Mouse (Mus musculus): ENCODE measurements around the gene Rdx.

GRCm38 (mm10) chr9:52119212-52119611 is 72.2 kb downstream of the Rdx start:
- TF ChIP-seq CTCF (IDR thresholded peaks at IDR 0.05 in 2 of 3, conservative IDR thresholded peaks at IDR 0.05 in 1 of 3; ENCODE audit: control insufficient read depth in 1 of 3, insufficient read depth in 1 of 3, low read depth in 2 of 3, low read length in 3 of 3, poor library complexity in 1 of 3, severe bottlenecking in 1 of 3) (no peak), CHD2 (IDR thresholded peaks at IDR 0.05; ENCODE audit: low read length) (no peak), BHLHE40 (IDR thresholded peaks at IDR 0.05; ENCODE audit: borderline replicate concordance, low read depth, low read length) (no peak), POLR2A (IDR thresholded peaks at IDR 0.05; ENCODE audit: control insufficient read depth in 1 of 2, insufficient read depth in 1 of 2, low read depth in 1 of 2, low read length in 2 of 2, poor library complexity in 1 of 2) (no peak), EP300 (IDR thresholded peaks at IDR 0.05; ENCODE audit: low read depth in 1 of 2, low read length in 2 of 2) (no peak), MAX (IDR thresholded peaks at IDR 0.05; ENCODE audit: low read length) (no peak), ZC3H11A (IDR thresholded peaks at IDR 0.05; ENCODE audit: low read depth, low read length) (no peak), ZKSCAN1 (IDR thresholded peaks at IDR 0.05; ENCODE audit: low read depth, low read length) (no peak), POLR2AphosphoS2 (IDR thresholded peaks at IDR 0.05; ENCODE audit: low read length) (no peak), TAL1 (IDR thresholded peaks at IDR 0.05; ENCODE audit: low read length) (no peak), MAZ (IDR thresholded peaks at IDR 0.05; ENCODE audit: low read depth, low read length) (no peak), MXI1 (IDR thresholded peaks at IDR 0.05; ENCODE audit: low read depth, low read length) (no peak), GATA1 (IDR thresholded peaks at IDR 0.05; ENCODE audit: low read depth, low read length) (no peak)

Data from MEL (cell line).